Mouse (Mus musculus) myocyte (in vitro differentiated cells): ENCODE measurements around the gene Ganab.

Source experiments
- MAX ChIP-seq: IDR thresholded peaks from one replicate; pipeline ENCODE4 v1.6.1; 2011; ENCODE audit warnings: low read depth, mild to moderate bottlenecking, control low read depth
- MYOD1 ChIP-seq, 3 experiments: IDR thresholded peaks; one replicate each; pipeline ENCODE4 v1.6.1; 2011; ENCODE audit warnings: control low read depth in 2 of 3, low read depth in 2 of 3, mild to moderate bottlenecking in 2 of 3, moderate library complexity in 1 of 3; ENCODE audit not compliant: insufficient read length in 2 of 3, control insufficient read depth in 1 of 3
- MYOG ChIP-seq, 3 experiments: IDR thresholded peaks; one replicate each; pipeline ENCODE4 v1.6.1; 2011; ENCODE audit warnings: control low read depth in 2 of 3, low read depth in 2 of 3, mild to moderate bottlenecking in 2 of 3; ENCODE audit not compliant: insufficient read length in 2 of 3, control insufficient read depth in 1 of 3, insufficient read depth in 1 of 3
- POLR2A ChIP-seq: IDR thresholded peaks from one replicate; pipeline ENCODE4 v1.6.1; 2011; ENCODE audit warnings: low read depth, mild to moderate bottlenecking, control low read depth, moderate library complexity; ENCODE audit not compliant: insufficient read length
- SRF ChIP-seq: IDR thresholded peaks from one replicate; pipeline ENCODE4 v1.6.1; 2011; ENCODE audit warnings: low read depth; ENCODE audit not compliant: control insufficient read depth, insufficient read length
- USF1 ChIP-seq: IDR thresholded peaks from one replicate; pipeline ENCODE4 v1.6.1; 2011; ENCODE audit warnings: low read depth, mild to moderate bottlenecking, control low read depth, moderate library complexity

DNA sequence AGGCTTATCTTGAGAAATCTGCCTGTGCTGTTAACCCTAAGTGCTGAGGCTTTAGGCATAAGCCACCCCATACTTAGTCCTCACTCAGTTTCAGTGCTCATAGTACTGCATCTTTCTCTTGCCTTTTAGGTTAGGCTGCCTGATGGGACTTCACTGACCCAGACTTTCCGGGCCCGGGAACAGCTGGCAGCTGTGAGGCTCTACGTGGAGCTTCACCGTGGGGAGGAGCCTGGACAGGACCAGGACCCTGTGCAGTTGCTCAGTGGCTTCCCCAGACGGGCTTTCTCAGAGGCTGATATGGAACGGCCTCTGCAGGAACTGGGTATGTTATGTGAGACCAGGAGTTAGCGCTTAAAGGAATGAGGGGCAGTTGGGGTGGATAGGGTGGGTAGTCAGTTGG is 22.8 kb upstream of the Ganab start:
- TF ChIP-seq SRF (no peak), POLR2A (no peak), USF1 (no peak), MYOG (IDR thresholded peaks at IDR 0.05; ENCODE audit: control insufficient read depth in 1 of 3, insufficient read depth in 1 of 3, insufficient read length in 2 of 3, low read depth in 2 of 3) (peak in 1 of 3 experiments; percentile 9), MYOD1 (IDR thresholded peaks at IDR 0.05; ENCODE audit: control insufficient read depth in 1 of 3, insufficient read length in 2 of 3, low read depth in 2 of 3) (no peak), MAX (no peak)
